Mouse (Mus musculus): ENCODE data around the gene Slc39a11. TPM values are rescaled to one million over a fixed set of nuclear protein-coding genes. Genes with fewer than 3 reads are reported as not detected.

Gene Slc39a11
- total and polyA plus RNA-seq, 3 experiments = 5.0 to 9.9 (median 5.3) TPM

DNA sequence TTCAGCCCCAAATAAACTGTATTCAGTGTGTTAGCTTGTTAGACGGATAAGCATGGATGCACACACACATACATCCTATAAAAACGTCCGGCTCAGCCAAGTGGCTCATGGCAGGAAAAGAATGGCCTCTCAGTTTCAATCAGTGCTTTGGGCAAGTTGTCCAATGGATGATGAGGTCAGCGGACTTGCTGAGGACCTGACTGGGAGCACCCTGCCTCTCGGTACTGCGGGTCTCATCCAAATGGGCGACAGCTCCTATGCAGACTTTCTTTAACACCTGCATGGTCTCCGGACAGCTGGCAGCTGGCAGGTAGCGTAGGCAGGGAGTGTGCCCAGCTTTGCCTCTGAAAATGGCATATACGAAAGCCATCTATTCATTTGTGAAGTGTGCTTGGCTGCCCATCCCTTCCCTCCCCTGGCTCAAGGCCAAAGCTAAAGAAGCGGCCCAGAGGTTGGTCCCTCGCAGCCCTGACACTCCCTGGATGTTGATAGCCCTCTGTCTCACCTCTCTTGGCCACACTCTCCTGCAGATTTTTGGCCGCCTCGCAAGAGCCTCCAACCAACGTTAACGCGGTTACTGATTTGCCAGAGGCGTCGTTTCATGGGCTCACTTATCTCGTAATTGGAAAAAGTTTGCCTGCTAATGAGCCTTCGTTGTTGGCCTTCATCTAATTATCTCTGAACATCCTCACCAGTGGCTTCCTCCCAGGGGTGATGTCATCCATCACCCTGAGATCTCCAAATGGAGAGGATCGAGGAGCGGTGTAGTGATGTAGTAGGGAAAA is 256.3 kb downstream of the Slc39a11 start:
- TF ChIP-seq GATA2 (IDR thresholded peaks at IDR 0.05; ENCODE audit: borderline replicate concordance, low read depth, low read length) (no peak), CTCF (IDR thresholded peaks at IDR 0.05; ENCODE audit: low read depth, low read length) (no peak), POLR2AphosphoS5 (IDR thresholded peaks at IDR 0.05; ENCODE audit: insufficient replicate concordance, low read depth, low read length) (no peak), GATA1 (IDR thresholded peaks at IDR 0.05; ENCODE audit: borderline replicate concordance, low read length) (no peak), TAL1 (conservative IDR thresholded peaks at IDR 0.05; ENCODE audit: low read depth, low read length) (no peak)
- Histone ChIP-seq H3K27me3 (ENCODE audit: insufficient read depth, low read length) (no peaks in the 10 kb centered on the region), H3K4me3 (ENCODE audit: low read depth, low read length) (no peak overlapping the region), H3K4me1 (ENCODE audit: insufficient read depth, low read depth, low read length) (no peaks in the 10 kb centered on the region), H3K9me3 (replicated peaks) (peaks cover 80% of the 10 kb centered on the region), H3K36me3 (replicated peaks) (peaks cover 3% of the 10 kb centered on the region)
- DNase-seq (ENCODE audit: low spot score) (no peak), ATAC-seq (ENCODE audit: extremely low read depth, insufficient number of reproducible peaks, low FRiP score, poor library complexity, severe bottlenecking) (no peak)

DNA sequence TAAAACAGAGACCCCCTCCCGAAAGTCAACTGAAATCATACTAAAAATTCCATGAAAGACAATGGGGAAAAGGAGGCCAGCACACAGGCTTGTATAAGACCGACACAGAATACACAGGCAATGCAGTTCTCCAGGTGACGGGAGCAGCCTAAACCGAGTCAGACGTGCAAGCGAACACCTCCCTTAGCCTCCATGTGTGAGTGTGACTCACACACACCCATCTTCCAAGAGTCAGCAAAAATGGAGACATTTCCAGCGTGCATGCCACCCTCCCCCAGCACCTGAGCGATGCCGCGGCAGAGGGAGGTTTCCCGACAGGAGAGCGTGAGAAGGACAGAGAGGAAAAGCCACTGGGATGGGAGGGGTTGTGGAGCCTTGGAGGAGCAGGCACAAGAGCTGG is 258.2 kb downstream of the Slc39a11 start:
- TF ChIP-seq CTCF (IDR thresholded peaks at IDR 0.05; ENCODE audit: low read depth, low read length) = no peak
- Histone ChIP-seq H3K27me3 (ENCODE audit: insufficient read depth, low read length) (no peaks in the 10 kb centered on the region), H3K4me3 (ENCODE audit: low read depth, low read length) (0 out of 2 replicates have a peak overlapping the region, but pooled peaks have one; percentile 11), H3K9me3 (replicated peaks) (peaks cover 71% of the 10 kb centered on the region), H3K36me3 (replicated peaks) (peaks cover 3% of the 10 kb centered on the region), H3K4me1 (ENCODE audit: insufficient read depth, low read depth, low read length) (no peaks in the 10 kb centered on the region)
- DNase-seq (ENCODE audit: low spot score) = no peak
- no peak for ATAC-seq (ENCODE audit: extremely low read depth, insufficient number of reproducible peaks, low FRiP score, poor library complexity, severe bottlenecking)

DNA sequence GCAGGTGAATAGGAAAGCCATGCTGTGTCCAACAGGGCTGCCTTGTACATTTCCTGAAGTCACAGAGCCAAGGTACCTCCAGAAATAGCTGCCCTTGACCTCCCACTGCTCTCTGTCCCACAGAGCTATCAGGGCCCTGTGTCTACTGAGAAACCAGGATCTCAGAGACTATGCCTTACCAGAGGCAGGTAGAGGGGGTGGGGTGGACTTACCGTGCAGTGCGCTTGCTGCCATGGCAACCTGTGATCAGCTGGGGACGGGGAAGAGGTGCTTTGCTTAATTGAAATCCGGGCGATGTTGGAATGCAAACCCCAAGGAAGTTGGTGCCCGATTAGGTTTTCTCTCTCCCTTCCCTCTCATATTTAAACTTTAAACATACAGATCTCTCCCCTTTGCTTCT is 260.2 kb downstream of the Slc39a11 start:
- Histone ChIP-seq H3K4me3 (ENCODE audit: low read depth, low read length) (no peak overlapping the region), H3K4me1 (ENCODE audit: insufficient read depth, low read depth, low read length) (no peaks in the 10 kb centered on the region), H3K27me3 (ENCODE audit: insufficient read depth, low read length) (no peaks in the 10 kb centered on the region), H3K36me3 (replicated peaks) (peaks cover 2% of the 10 kb centered on the region), H3K9me3 (replicated peaks) (peaks cover 57% of the 10 kb centered on the region)
- ATAC-seq (ENCODE audit: extremely low read depth, insufficient number of reproducible peaks, low FRiP score, poor library complexity, severe bottlenecking) = no peak
- no peak for TF ChIP-seq TAL1 (conservative IDR thresholded peaks at IDR 0.05; ENCODE audit: low read depth, low read length)
- TF ChIP-seq POLR2AphosphoS5 (IDR thresholded peaks at IDR 0.05; ENCODE audit: insufficient replicate concordance, low read depth, low read length) = no peak
- TF ChIP-seq GATA2 (IDR thresholded peaks at IDR 0.05; ENCODE audit: borderline replicate concordance, low read depth, low read length) = no peak
- no peak for TF ChIP-seq GATA1 (IDR thresholded peaks at IDR 0.05; ENCODE audit: borderline replicate concordance, low read length)
- no peak for TF ChIP-seq CTCF (IDR thresholded peaks at IDR 0.05; ENCODE audit: low read depth, low read length)
- DNase-seq (ENCODE audit: low spot score) = no peak

DNA sequence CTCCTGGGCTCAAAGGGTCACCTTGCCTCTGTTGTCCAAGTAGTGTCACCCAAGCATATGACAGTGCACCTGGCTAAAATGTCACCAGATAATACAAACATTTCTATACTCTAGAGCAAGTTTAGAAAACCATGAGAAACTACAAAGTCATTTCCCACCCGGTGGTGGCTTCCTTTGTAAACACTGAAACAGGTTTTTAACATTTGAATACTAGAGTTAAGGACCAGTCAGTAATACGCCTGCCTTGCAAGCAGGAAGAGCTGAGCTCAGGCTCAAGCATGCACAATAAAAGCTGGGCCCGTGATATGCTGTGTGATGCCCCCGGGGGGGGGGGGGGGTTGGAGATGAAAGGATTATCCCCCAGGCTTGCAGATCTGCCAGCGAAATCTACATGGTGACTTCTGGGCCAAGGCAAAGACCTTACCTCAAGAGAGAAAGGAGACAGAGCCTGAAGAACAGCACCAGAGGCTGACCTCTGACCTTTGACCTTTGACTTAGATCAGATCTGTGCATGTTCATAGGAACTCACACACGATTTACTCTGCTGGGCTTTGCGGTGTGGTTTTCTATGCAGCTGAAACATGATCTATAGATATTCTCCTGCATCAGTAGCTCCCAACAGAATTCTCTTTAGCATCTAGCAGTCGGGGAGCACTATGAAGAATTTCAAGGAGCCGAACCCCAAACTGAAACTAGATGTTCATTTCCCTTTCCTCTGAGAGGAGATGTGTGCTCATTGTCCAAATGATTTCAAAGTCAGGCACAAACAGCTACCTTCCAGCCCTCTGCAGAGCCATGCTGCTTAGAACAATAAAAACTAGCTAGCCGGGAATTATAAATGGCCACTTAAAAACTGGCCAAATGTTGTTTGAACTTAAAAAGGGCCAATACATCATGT is 267.0 kb downstream of the Slc39a11 start:
- DNase-seq (ENCODE audit: low spot score) (no peak), ATAC-seq (ENCODE audit: extremely low read depth, insufficient number of reproducible peaks, low FRiP score, poor library complexity, severe bottlenecking) (no peak)
- no peak overlapping the region for H3K4me3 ChIP-seq (ENCODE audit: low read depth, low read length)
- peaks cover 40% of the 10 kb centered on the region for H3K9me3 ChIP-seq (replicated peaks)
- H3K36me3 ChIP-seq (replicated peaks) = no peaks in the 10 kb centered on the region
- no peak for TF ChIP-seq GATA2 (IDR thresholded peaks at IDR 0.05; ENCODE audit: borderline replicate concordance, low read depth, low read length)
- no peak for TF ChIP-seq CTCF (IDR thresholded peaks at IDR 0.05; ENCODE audit: low read depth, low read length)
- TF ChIP-seq GATA1 (IDR thresholded peaks at IDR 0.05; ENCODE audit: borderline replicate concordance, low read length) = no peak
- H3K27me3 ChIP-seq (ENCODE audit: insufficient read depth, low read length) = no peaks in the 10 kb centered on the region
- no peaks in the 10 kb centered on the region for H3K4me1 ChIP-seq (ENCODE audit: insufficient read depth, low read depth, low read length)

DNA sequence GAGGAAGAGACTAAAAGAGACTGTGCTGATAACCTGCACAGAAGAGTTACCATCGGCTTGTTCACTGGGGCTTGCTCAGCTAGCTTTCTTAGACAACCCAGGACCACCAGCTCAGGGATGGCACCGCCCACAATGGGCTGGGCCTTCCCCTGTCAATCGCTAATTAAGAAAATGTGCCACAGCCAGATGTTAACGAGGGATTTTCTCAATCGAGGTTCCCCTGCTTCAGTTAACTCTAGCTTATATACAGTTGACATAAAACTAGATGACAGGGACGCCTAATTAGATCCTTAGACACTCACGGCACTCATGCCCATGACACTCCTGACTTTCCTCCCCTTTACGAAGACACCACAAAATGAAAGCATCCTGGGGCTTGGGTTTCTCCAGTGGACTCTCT is 268.3 kb downstream of the Slc39a11 start:
- Histone ChIP-seq H3K4me3 (ENCODE audit: low read depth, low read length) (no peak overlapping the region), H3K9me3 (replicated peaks) (peaks cover 42% of the 10 kb centered on the region), H3K36me3 (replicated peaks) (no peaks in the 10 kb centered on the region), H3K4me1 (ENCODE audit: insufficient read depth, low read depth, low read length) (no peaks in the 10 kb centered on the region), H3K27me3 (ENCODE audit: insufficient read depth, low read length) (no peaks in the 10 kb centered on the region)
- ATAC-seq (ENCODE audit: extremely low read depth, insufficient number of reproducible peaks, low FRiP score, poor library complexity, severe bottlenecking) (no peak), DNase-seq (ENCODE audit: low spot score) (no peak)
- TF ChIP-seq TAL1 (conservative IDR thresholded peaks at IDR 0.05; ENCODE audit: low read depth, low read length) (no peak), GATA2 (IDR thresholded peaks at IDR 0.05; ENCODE audit: borderline replicate concordance, low read depth, low read length) (no peak), CTCF (IDR thresholded peaks at IDR 0.05; ENCODE audit: low read depth, low read length) (no peak), POLR2AphosphoS5 (IDR thresholded peaks at IDR 0.05; ENCODE audit: insufficient replicate concordance, low read depth, low read length) (no peak), GATA1 (IDR thresholded peaks at IDR 0.05; ENCODE audit: borderline replicate concordance, low read length) (no peak)

DNA sequence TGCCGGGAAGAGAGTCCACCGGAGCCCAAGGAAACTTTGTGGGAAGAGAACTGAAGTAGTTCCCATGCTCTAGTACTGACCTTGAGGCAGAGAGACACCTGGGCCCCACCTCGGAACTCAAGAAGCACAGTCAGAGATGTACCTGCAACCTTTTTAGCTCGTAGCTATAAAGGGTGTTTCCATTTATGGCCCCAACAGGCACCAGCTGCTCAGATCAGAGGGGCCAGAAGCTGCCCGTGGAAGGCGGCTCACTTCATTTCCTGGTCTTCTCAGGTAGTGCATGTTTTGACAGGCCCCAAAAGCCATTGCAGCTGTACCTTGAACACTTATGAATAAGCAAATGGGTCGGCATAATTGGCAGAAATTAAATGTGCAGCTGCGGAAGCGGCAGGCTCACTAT is 271.0 kb downstream of the Slc39a11 start:
- Histone ChIP-seq H3K27me3 (ENCODE audit: insufficient read depth, low read length) (no peaks in the 10 kb centered on the region), H3K36me3 (replicated peaks) (peaks cover 11% of the 10 kb centered on the region), H3K9me3 (replicated peaks) (peaks cover 53% of the 10 kb centered on the region), H3K4me1 (ENCODE audit: insufficient read depth, low read depth, low read length) (no peaks in the 10 kb centered on the region), H3K4me3 (ENCODE audit: low read depth, low read length) (no peak overlapping the region)
- no peak for ATAC-seq (ENCODE audit: extremely low read depth, insufficient number of reproducible peaks, low FRiP score, poor library complexity, severe bottlenecking)
- no peak for DNase-seq (ENCODE audit: low spot score)
- TF ChIP-seq GATA1 (IDR thresholded peaks at IDR 0.05; ENCODE audit: borderline replicate concordance, low read length) (no peak), POLR2AphosphoS5 (IDR thresholded peaks at IDR 0.05; ENCODE audit: insufficient replicate concordance, low read depth, low read length) (no peak), TAL1 (conservative IDR thresholded peaks at IDR 0.05; ENCODE audit: low read depth, low read length) (no peak), CTCF (IDR thresholded peaks at IDR 0.05; ENCODE audit: low read depth, low read length) (no peak), GATA2 (IDR thresholded peaks at IDR 0.05; ENCODE audit: borderline replicate concordance, low read depth, low read length) (no peak)
